Mouse (Mus musculus) cerebellum, postnatal 4 days (tissue): ENCODE data around the gene Slitrk4.

Experiments used
- DNase-seq, 2 experiments: peaks; one replicate each; pipeline ENCODE4 v3.0.0; 2022; ENCODE audit warnings: low spot score in 2 of 2, mixed read lengths in 1 of 2

The Slitrk4 gene

GRCm38 (mm10) chrX:64276290-64277125 is at the start of gene Slitrk4:
Gene Slitrk4, minus strand, starts transcription at chrX:64276996.
- peak in 1 of 2 experiments; percentile 30 for DNase-seq

GRCm38 (mm10) chrX:64319501-64319900 is 42.7 kb upstream of the Slitrk4 start:
- no peak for DNase-seq

- no peak for DNase-seq
Measured at GRCm38 (mm10) chrX:64277991-64278301, 1.1 kb upstream of the Slitrk4 start.

- peak in 1 of 2 experiments; percentile 7 for DNase-seq
Measured at GRCm38 (mm10) chrX:64277126-64277990, 562 bp upstream of the Slitrk4 start.

- peak; percentile 7 to 20 for DNase-seq
Measured at GRCm38 (mm10) chrX:64275501-64276289, 1.1 kb downstream of the Slitrk4 start.

- DNase-seq = no peak
Measured at GRCm38 (mm10) chrX:64263481-64263880, 13.3 kb downstream of the Slitrk4 start.
